Mouse (Mus musculus) ovary, postnatal 14 days (tissue): ENCODE measurements around the gene Epha3.

Experiments used
- DNase-seq: peaks from one replicate; pipeline ENCODE4 v3.0.0; 2022; ENCODE audit warnings: low spot score

The Epha3 gene

DNA sequence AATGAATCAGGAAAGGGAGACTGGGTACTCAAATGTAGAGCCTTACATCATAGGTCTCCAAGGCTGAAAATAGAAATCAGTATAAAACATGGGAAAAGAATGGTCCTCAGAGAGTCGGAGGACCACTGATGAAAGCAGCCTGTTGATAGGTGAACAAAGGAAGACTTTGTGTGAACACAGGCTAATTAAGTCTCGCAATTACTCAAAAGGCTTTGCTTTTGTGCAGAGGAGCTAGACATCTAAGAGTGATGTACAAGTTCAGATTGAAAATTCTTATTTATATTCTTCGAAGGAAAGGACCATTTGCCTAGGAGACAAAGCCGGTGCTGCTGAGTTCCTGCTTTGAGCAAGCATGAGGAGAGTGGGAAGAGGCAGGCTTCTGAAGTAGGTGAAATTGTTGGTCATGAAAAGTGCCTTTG, 363.0 kb downstream of the Epha3 start:
- DNase-seq, result no peak
